Mouse (Mus musculus): Measurements from ENCODE around the gene Lingo2. TPM values are rescaled to one million over a fixed set of nuclear protein-coding genes. Genes with fewer than 3 reads are reported as not detected.
A peak's percentile ranks its signal among the peaks of the same experiment; 100 is the strongest.

The Lingo2 gene
- polyA plus RNA-seq, 1 experiment: 19.7 TPM

DNA sequence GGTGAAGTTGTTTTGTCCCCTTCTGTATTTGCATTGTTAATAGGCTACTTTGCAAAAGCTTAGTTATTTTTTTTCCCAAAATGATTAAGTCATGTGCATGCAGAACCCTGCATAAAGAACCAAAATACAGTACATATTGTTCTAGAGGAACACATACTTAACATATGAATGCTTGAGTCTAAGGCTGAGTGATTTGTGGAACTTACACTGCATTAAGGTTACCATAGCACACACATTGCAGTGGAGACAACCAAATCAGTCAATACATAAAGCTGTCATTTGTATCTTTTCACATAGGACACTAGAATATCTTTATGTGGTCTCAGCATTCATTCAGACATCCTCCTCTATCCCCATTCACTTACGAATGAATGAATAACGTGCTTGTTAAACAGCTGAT lies 1023.8 kb downstream of the Lingo2 start:
- no peaks in the 10 kb centered on the region for H3K4me1 ChIP-seq (ENCODE audit: control insufficient read depth, insufficient read depth, low read length)
- TF ChIP-seq CTCF (IDR thresholded peaks at IDR 0.05; ENCODE audit: extremely low read depth, insufficient read depth, low read length): no peak
- TF ChIP-seq POLR2A (IDR thresholded peaks at IDR 0.05; ENCODE audit: extremely low read depth, insufficient read depth, low read length): no peak
- no peak overlapping the region for H3K27ac ChIP-seq (ENCODE audit: insufficient read depth, low read length)
- no peak overlapping the region for H3K4me3 ChIP-seq (ENCODE audit: insufficient read depth, low read length)

DNA sequence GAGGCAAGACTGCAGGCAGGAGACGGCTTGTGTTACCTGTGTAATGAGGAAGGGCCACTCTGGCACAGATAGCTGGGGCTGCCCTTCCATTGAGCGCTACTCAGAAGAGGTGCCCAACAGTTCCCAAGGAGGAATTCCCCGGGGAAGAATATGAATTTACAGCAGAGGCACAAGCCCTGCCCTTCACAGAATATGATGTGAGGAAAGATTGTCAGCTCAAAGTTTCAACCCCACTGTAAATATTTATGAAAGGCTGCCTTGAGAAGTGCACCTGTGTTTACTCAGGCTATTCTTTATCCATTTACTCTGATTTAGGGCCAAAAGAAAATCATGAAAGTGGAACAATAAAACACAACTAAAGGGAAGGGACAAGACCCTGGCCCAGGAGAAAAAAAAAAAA lies 1034.1 kb downstream of the Lingo2 start:
- TF ChIP-seq POLR2A (IDR thresholded peaks at IDR 0.05; ENCODE audit: extremely low read depth, insufficient read depth, low read length) (no peak), CTCF (IDR thresholded peaks at IDR 0.05; ENCODE audit: extremely low read depth, insufficient read depth, low read length) (no peak)
- no peaks in the 10 kb centered on the region for H3K4me1 ChIP-seq (ENCODE audit: control insufficient read depth, insufficient read depth, low read length)
- H3K27ac ChIP-seq (ENCODE audit: insufficient read depth, low read length): no peak overlapping the region
- H3K4me3 ChIP-seq (ENCODE audit: insufficient read depth, low read length): no peak overlapping the region

DNA sequence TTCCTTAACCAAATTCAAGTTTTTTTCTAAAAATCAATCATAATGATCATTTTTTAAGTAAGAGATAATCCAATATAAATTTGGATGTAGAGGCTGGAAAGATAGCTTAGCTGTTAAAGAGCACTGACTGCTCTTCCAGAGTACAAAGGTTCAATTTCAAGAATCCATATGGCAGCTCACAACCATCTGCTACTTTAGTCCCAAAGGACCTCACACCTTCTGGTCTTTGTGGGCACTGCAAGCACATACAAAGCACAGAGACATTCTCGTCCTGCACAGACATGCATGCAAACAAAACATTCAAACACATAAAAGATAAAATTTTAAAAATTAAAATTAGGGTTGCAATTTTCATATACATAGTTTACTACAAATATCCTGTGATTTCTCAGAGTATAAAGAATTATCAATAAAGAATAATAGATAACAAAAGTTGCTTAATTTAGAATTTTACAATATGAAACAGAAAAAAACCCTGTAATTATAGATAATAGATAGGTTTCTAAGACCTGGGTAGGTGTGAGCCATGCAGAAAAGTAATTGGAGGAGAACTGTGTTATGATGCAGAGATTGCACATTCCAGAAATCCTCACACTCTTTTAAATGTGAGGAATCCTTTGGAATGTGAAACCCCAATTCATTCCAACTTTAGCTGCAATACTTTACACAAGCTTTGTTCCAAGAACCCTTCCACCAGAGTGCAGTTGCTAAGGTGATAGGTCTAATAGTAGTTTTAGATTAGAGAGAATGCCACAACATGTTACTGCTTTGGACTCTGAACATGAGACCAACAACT lies 1053.6 kb downstream of the Lingo2 start:
- Histone ChIP-seq H3K4me1 (ENCODE audit: control insufficient read depth, insufficient read depth, low read length) (no peaks in the 10 kb centered on the region), H3K27ac (ENCODE audit: insufficient read depth, low read length) (no peak overlapping the region), H3K4me3 (ENCODE audit: insufficient read depth, low read length) (no peak overlapping the region)
- TF ChIP-seq CTCF (IDR thresholded peaks at IDR 0.05; ENCODE audit: extremely low read depth, insufficient read depth, low read length): no peak
- TF ChIP-seq POLR2A (IDR thresholded peaks at IDR 0.05; ENCODE audit: extremely low read depth, insufficient read depth, low read length): no peak

DNA sequence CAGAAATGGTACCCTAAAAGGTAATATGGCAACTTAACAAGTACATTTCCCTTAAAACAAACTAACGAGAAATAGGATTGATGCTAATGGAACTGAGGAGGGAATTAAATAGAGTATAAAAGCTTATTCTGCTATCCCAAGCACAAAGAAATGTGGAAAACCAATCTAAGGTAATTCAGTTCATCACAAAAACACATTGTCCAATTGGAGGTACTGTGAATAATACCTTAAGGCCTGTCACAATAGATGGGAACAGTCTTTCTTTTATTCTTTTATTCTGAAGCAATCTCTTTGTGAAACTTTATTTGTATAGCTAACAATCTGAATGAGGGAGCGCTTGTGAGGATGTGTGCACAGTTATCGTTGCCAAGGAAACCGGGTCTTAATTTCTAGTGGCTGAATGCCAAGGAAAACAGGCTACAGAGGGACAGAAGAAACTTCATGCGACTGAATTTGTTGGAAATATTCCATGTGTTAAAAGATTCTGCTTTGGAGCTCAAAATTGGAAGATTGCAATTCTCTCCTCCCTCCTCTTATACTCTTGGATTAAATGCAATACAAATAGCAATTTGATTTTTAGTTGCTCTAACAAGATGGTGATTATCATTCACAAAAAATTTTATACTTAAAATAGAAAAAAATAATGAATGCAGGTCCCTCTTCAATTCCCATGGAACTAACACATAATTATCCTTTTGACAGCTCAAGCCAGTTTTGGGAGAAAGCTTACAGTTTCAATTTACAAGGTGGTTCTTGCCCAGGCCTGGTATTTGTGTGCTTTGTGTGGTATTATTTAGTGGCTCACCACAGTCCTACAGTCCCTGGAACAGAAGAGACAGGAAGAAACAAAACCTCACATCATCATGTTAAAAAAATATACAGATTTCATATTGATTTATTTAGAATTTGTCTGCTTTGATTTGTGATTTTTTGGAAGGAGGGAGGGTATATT lies 1065.7 kb downstream of the Lingo2 start:
- TF ChIP-seq POLR2A (IDR thresholded peaks at IDR 0.05; ENCODE audit: extremely low read depth, insufficient read depth, low read length) (no peak), CTCF (IDR thresholded peaks at IDR 0.05; ENCODE audit: extremely low read depth, insufficient read depth, low read length) (no peak)
- no peak overlapping the region for H3K27ac ChIP-seq (ENCODE audit: insufficient read depth, low read length)
- H3K4me3 ChIP-seq (ENCODE audit: insufficient read depth, low read length): no peak overlapping the region
- no peaks in the 10 kb centered on the region for H3K4me1 ChIP-seq (ENCODE audit: control insufficient read depth, insufficient read depth, low read length)

DNA sequence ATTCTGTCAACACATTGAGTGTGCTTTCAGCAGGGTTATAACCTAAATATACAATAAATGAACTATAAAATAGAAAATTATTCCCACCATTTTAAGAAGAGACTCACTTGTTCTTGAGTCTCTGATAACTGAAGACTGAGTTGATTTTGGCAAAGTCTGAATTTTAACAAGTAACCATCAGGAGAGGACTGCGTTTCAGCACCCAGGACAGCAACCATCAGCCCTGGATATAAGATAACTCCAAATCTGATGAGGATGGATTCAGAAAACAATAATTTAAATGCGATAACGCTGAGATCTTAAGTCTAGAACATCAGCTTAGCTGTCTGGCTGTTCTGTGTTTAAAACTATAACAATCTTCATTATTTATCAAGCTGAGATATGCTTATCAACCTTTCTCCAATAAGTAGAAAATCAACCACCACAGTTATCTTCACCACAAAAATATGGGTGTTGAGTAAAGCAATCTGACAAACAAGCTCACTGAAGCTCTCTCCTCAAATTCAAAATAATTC lies 1066.5 kb downstream of the Lingo2 start:
- Histone ChIP-seq H3K4me3 (ENCODE audit: insufficient read depth, low read length) (no peak overlapping the region), H3K27ac (ENCODE audit: insufficient read depth, low read length) (no peak overlapping the region), H3K4me1 (ENCODE audit: control insufficient read depth, insufficient read depth, low read length) (no peaks in the 10 kb centered on the region)
- no peak for TF ChIP-seq POLR2A (IDR thresholded peaks at IDR 0.05; ENCODE audit: extremely low read depth, insufficient read depth, low read length)
- no peak for TF ChIP-seq CTCF (IDR thresholded peaks at IDR 0.05; ENCODE audit: extremely low read depth, insufficient read depth, low read length)

- Histone ChIP-seq H3K4me3 (ENCODE audit: insufficient read depth, low read length) (no peak overlapping the region), H3K4me1 (ENCODE audit: control insufficient read depth, insufficient read depth, low read length) (no peaks in the 10 kb centered on the region), H3K27ac (ENCODE audit: insufficient read depth, low read length) (no peak overlapping the region)
- no peak for TF ChIP-seq POLR2A (IDR thresholded peaks at IDR 0.05; ENCODE audit: extremely low read depth, insufficient read depth, low read length)
These were observed 1105.0 kb downstream of the Lingo2 start for GRCm38 (mm10) chr4:35846518-35846917.

DNA sequence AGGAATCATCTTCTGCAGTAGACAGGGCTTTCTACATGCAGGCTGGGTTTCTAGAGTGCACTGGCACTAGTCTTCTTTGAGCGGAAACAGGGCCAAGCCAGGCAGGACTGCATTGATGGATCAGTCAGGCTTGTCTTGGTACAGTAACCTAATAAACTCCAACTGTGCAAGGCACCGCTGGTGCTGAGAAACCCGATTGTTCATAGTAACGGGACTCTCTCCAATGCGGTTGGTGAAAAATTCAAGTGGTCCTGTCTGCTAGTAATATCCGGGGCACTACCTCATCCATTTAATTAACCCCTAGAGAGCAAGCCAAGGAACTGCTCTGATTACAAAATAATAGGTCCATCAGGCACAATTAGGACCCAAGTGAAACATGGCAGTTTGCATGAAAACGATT lies 1106.4 kb downstream of the Lingo2 start:
- no peaks in the 10 kb centered on the region for H3K4me1 ChIP-seq (ENCODE audit: control insufficient read depth, insufficient read depth, low read length)
- 0 out of 2 replicates have a peak overlapping the region, but pooled peaks have one; percentile 9 for H3K27ac ChIP-seq (ENCODE audit: insufficient read depth, low read length)
- peak overlapping the region; percentile 29 for H3K4me3 ChIP-seq (ENCODE audit: insufficient read depth, low read length)
- no peak for TF ChIP-seq CTCF (IDR thresholded peaks at IDR 0.05; ENCODE audit: extremely low read depth, insufficient read depth, low read length)
- no peak for TF ChIP-seq POLR2A (IDR thresholded peaks at IDR 0.05; ENCODE audit: extremely low read depth, insufficient read depth, low read length)

- Histone ChIP-seq H3K4me1 (ENCODE audit: control insufficient read depth, insufficient read depth, low read length) (no peaks in the 10 kb centered on the region), H3K4me3 (ENCODE audit: insufficient read depth, low read length) (0 out of 2 replicates have a peak overlapping the region, but pooled peaks have one; percentile 29), H3K27ac (ENCODE audit: insufficient read depth, low read length) (no peak overlapping the region)
- TF ChIP-seq POLR2A (IDR thresholded peaks at IDR 0.05; ENCODE audit: extremely low read depth, insufficient read depth, low read length) (no peak), CTCF (IDR thresholded peaks at IDR 0.05; ENCODE audit: extremely low read depth, insufficient read depth, low read length) (no peak)
These were observed 1107.0 kb downstream of the Lingo2 start for GRCm38 (mm10) chr4:35844518-35844917.

DNA sequence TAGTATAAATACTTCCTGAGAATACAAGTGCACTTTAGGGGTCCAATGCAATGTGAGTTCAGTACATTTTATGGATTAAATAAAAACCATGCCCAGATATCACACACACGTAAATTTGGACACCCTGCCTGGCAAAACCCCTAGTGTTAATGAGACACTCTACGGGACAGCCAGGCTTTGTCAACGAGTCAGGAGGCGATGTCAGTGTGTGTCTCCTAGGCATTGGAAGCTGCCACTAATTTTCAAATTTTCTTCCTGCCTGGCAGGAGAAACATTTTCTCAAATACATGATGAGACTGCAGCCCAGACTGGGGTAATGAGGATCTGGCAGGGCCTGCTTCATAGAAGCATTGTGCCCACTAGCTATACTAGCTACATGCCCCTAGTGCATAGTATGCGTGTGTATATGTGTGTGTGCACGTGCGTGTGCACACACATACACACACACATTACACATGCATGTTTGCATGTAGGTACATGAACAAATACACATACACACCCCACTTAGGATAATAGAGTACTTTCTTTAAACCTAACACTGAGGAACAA lies 1128.2 kb downstream of the Lingo2 start:
- H3K27ac ChIP-seq (ENCODE audit: insufficient read depth, low read length): no peak overlapping the region
- no peaks in the 10 kb centered on the region for H3K4me1 ChIP-seq (ENCODE audit: control insufficient read depth, insufficient read depth, low read length)
- TF ChIP-seq CTCF (IDR thresholded peaks at IDR 0.05; ENCODE audit: extremely low read depth, insufficient read depth, low read length) (no peak), POLR2A (IDR thresholded peaks at IDR 0.05; ENCODE audit: extremely low read depth, insufficient read depth, low read length) (no peak)
- H3K4me3 ChIP-seq (ENCODE audit: insufficient read depth, low read length): no peak overlapping the region

Measured in cortical plate, adult 2 months (tissue).